Mouse (Mus musculus): ENCODE measurements around the gene Hoxd12.

Gene Hoxd12

DNA sequence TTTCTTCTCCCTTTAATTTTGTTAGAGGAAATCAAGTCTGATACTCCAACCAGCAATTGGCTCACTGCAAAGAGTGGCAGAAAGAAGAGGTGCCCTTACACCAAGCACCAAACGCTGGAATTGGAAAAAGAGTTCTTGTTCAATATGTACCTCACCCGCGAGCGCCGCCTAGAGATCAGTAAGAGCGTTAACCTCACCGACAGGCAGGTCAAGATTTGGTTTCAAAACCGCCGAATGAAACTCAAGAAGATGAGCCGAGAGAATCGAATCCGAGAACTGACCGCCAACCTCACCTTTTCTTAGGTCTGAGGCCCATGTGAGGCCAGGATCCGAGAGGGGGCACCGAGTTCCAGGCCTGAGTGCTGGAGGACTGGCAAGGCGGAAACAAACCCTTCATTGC, 19.3 kb downstream of the Hoxd12 start:
- no peak for DNase-seq (ENCODE audit: low spot score in 2 of 2)

DNA sequence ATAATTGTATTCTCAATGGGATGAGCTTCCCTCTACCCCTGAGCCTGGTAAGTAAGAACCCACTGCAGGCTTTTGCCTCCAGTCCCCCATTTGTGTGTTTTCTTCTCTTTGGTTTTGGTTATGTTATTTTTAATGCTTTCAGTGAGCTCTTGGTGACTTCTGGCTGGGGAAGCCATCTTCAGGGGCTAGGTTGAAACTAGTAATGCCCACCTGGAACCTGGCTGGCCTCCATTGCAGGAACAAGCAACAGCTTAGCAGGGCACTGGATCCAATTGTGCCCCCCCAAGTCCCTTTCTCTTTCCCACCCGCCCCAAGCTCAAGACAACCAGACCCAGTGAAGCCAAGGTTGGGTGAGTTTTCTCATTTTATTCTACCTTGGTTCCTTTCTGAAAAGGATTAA, 20.6 kb downstream of the Hoxd12 start:
- DNase-seq (ENCODE audit: low spot score in 2 of 2): no peak

DNA sequence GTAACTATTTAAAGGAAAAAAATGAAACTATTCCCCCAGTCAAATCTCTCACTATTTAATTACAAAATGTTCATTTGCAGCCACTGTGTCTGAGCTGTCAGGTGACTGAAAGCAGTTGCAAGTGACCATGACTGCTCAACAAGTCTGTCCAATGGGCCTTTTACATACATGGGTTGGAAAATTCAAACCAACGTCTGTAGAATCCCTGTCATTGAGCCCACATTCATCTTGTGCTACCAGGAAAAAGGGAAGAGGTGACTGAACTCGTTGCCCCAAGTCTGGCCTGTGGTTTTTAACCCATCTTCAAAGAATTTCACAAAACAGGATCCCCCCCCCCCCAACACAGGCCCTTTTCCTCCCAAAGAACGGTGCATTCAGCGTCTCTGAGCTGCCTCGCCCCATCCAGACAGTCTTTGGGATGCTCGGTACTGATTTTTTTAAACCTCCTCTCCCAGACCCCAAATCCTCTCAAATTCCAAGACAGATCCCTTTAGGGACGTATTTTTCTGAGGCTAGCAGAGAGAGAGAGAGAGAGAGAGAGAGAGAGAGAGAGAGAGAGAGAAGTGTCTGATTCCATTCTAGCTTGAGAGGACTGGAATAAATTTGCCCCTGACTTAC, 21.1 kb downstream of the Hoxd12 start:
- no peak for DNase-seq (ENCODE audit: low spot score in 2 of 2)

DNA sequence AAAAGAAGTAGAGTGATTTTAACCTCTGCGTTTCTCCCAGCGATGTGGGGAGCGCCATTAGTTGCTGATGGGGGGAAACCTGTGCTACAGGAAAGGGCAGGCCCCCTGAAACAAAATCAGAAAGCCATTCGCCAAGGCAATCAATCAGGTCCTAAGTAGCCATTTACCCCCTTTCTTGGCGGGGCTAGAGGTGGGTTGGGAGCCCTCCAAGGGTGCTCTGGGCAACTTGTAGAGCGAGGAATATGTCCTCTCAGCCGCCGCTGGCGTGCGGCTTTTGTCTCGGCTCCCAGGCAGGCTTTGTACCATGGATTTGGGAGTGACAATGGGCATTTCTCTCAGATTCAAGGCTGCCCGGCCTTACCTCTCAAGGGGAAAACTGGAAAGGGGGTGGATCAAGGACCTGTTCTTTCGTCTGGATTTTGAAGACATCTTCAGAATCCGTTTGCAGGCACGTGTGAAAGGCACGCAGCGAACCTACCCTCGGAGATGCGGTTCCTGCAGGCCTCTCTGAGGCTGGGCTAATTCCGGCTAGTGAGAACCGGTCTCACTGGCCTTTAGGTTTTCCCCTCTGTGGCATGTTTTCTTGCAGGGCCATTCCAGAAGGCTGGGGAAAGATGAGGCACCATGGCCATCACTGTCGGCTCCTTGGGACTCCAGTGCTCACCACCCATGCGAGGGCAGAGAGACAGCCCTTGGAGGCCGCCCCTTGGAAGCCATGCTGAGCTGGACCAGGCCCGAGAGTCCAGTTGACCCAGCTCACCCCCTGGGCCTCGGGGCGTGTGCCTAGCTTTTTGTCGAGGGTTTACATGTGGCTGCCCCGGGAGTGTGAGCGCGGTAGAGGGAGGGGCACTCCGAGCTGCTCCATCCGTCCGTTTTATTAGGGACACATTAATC, 21.9 kb downstream of the Hoxd12 start:
- peak in 1 of 2 experiments; percentile 18 for DNase-seq (ENCODE audit: low spot score in 2 of 2)

DNA sequence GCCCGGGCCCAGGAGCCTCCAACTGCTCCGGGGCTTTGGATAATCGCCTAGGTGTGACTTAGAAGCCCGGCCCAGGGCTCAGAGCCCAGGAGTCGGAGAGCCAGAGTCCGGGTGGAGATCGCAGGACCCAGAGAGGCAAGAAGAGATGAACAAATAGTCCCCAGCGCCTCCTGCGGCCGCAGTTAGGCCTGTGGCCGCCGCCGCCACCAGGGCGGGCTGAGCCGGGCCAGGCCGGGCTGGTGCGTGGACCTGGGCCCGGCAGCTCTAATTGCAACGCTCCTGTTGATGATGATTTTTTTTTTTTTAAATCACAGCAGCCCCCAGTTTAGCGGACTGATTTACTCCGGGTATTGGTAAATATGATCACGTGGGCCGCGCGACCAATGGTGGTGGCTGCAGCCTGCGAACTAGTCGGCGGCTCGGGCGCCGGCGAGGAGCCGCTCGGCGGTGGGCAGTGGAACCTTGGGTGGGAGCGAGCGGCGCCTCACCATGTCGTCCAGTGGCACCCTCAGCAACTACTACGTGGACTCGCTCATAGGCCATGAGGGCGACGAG, 22.8 kb downstream of the Hoxd12 start, which contains the start of gene Hoxd9:
Hoxd9 (plus strand) TSS at position 161 of the 555 bp plus-strand sequence.
- DNase-seq (ENCODE audit: low spot score in 2 of 2): peak in 1 of 2 experiments; percentile 74

DNA sequence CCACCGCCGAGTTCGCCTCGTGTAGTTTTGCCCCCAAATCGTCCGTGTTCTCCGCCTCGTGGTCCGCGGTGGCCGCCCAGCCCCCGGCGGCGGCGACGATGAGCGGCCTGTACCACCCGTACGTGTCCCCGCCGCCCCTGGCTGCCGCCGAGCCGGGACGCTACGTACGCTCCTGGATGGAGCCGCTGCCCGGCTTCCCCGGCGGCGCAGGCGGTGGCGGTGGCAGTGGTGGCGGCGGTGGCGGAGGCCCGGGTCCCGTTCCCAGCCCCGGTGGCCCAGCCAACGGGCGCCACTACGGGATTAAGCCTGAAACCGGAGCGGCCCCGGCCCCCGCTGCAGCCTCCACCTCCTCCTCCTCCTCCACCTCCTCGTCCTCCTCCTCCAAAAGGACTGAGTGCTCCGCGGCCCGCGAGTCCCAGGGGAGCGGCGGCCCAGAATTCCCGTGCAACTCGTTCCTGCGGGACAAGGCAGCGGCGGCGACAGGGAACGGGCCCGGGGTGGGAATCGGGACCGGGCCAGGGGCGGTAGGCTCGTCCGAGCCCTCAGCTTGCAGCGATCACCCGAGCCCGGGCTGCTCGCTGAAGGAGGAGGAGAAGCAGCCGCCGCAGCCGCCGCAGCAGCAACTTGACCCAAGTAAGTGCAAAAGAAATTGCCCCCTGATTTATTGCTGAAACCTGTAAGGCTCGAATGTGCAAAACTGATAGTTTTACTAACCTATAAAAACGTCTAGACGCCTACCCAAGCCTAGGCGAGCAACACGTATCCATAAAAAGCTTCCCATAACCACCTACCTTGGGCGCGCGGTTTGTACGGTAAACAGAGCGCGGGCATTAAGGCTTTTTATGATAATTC, 23.6 kb downstream of the Hoxd12 start:
- DNase-seq (ENCODE audit: low spot score in 2 of 2): peak in 1 of 2 experiments; percentile 42

DNA sequence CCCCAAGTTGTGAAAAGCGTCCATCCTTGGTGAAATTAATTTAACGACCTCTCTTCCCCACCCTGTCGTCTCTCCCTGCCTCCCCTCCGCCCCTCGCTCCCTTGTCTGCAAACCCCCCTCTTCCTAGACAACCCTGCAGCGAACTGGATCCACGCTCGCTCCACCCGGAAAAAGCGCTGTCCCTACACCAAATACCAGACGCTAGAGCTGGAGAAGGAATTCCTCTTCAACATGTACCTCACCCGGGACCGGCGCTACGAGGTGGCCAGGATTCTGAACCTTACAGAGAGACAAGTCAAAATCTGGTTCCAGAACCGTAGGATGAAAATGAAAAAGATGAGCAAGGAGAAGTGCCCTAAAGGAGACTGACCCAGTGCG, 24.2 kb downstream of the Hoxd12 start:
- no peak for DNase-seq (ENCODE audit: low spot score in 2 of 2)

DNA sequence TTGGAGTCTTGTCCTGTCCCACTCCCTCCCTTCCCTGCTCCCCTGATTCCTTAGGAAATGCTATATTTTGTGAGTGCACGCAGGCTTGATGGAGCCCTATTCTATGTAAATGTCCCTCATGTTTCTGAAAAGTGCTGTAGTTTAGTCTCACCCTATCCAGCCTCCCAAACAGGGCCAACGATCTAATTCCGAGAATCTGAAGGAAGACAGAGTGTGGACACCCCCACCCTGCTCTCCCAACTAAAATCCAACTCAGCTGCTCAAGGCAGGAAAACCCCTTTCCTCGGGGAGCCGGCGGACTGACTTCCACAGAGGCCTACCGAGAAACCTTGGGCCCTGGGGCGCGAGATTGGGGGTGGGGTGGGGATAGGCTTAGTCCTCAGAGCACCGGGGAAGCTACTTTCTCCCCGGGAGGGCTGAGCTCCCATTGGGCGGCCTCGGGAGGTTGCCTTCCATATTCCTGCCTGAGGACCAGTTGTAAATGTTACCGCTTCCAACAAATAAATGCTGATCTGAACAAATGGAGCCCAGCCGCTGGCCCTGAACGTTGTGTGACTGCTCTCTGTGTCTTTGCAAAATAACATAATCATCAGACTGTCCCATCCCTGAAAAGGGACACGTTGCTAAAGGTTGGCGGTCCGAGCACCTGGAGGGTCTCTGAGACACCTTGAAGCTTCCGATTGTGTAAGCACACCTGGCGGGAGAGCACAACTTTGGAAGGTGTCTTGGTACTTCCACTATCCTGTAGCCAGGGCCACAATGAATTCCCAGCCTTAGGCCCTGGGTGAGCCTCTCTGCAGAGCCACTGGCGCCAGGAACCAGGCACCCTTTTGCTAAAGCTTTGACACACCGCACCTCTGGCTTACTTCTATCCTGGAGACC, 25.1 kb downstream of the Hoxd12 start:
- DNase-seq (ENCODE audit: low spot score in 2 of 2): peak in 1 of 2 experiments; percentile 27

DNA sequence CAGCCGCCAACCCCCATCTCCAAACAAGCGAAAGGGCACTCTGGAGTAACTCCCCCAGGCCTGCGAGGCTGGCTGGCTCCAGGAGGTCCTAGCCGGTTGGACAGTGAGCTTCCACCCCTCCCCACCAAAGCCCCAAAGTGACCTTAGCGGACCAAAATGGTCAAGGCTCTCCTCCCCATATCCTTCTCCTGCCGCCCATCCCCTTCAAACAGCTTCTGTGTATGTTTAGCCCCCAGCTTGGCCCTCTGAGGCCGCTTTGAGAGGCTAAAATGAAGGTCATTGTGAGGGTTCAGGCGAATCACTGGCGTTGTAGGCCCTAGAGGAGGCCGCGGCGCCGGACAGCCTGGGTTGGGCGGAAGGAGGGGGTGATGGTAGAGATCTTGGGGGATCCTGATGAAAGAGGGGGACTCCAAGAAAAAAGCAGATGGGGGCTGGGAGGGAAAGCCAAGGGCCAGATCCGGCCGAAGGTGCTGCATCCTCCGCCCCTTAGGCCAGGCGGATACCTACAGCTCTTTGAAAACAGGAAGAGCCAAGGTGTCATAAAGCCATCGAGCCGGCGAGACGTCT, 25.8 kb downstream of the Hoxd12 start:
- peak in 1 of 2 experiments; percentile 27 for DNase-seq (ENCODE audit: low spot score in 2 of 2)

DNA sequence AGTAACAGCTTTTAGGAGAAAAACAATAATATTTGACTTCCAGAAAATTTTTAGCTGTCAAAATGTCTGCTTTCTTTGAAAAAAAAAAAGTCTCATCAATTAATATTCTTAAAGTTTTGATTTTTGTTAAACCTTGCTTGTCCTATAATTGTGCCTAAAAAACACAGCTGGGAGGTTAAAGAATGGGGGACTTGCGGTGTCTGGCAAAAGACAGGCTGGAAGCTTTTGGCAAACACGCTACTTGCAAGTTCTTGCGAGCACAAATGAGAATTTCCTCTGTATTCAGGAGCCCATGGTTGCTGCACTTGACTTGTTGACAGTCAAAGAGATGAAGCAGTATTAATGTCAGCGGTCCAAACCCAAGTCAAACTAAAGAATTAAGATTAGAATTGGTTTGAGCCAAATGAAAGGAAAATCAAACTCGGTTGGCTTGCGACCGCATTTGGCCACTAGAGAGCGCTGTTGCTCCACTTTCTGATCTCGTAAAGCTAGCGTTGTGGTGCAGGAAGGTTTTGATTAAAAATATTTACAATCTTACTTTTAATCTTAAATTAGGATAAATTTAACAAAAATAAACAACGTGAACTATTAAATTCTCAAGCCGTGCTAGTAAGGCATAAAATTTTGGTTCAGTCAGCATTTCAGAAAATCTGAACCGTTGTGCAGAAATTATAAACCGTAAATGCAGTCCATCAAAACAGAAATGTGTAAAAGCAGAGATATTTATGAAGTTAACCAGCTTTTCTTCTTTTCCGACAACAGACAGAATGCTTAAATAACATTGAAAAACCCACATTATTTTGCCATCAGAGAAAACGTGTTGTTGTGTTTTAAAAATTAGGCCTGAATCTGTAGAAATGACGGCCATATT, 27.4 kb downstream of the Hoxd12 start:
- DNase-seq (ENCODE audit: low spot score in 2 of 2): peak in 1 of 2 experiments; percentile 85

DNA sequence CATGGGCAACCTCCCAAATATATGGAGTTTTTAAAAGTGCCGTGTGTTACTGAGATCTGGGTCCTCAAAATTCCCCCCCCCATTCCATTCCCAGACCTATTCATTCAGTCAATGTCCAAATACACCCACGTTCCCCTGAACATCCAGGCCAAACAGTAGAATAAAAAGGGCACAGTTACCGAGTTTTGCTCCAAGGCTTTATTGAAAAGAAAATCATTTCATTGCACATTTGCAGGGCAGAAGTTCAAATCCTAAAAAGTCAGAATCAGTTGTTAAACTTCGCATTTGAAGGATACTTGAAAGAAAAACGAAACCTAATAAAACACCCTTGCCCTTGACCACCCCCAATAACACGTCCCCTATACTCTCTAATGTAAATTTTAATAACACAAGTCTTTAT, 28.0 kb downstream of the Hoxd12 start:
- no peak for DNase-seq (ENCODE audit: low spot score in 2 of 2)

DNA sequence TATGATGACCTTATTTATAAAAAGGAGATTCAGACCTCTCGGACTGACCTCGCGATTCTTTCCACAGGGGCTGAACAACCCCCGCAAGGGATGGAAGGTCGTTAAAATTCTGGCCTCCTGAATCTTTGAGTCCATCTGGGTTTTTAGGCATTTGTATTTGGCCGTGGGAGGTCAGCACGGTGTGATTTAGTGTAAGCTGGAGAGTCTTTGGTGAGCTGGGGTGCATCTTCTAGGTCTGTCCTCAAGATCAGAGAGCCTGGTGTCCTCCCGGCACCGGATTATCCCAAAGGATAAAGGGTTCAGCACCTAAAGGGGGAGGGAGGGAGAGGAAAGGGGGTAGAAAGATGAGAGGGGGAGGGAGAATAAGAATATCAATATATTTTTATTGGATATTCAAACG, 28.5 kb downstream of the Hoxd12 start:
- DNase-seq (ENCODE audit: low spot score in 2 of 2): no peak

DNA sequence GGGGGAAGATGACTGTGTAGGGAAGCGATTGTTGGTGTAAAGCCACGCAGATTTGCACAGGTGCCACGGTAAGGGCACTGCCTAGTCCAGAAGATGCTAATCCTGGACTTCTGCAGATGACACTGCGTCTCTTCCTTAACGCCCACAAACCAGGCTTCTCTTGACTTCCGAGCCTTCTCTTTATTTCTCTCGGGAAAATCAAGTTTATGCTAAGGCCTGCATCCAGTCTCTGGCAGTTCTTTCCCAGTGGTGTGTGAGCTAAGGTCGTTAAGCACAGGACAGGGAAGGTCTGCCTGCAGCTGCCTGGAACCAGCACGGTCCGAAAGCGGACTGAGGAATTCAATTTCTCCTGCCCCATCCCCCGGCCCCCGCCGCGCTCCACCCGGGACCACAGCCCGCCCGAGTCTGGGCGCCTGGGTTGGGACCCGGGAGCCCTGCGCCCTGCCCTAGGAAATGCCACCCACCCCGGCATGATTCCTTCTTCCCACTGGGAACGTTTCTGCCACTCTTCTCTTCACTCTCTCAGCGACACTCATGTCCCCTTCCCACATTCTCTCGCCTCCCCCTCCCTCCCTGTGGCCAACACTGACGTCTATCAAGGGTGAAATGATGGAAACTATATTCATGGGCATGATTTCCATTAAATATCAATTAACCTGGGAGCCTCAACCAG, 29.0 kb downstream of the Hoxd12 start:
- no peak for DNase-seq (ENCODE audit: low spot score in 2 of 2)

DNA sequence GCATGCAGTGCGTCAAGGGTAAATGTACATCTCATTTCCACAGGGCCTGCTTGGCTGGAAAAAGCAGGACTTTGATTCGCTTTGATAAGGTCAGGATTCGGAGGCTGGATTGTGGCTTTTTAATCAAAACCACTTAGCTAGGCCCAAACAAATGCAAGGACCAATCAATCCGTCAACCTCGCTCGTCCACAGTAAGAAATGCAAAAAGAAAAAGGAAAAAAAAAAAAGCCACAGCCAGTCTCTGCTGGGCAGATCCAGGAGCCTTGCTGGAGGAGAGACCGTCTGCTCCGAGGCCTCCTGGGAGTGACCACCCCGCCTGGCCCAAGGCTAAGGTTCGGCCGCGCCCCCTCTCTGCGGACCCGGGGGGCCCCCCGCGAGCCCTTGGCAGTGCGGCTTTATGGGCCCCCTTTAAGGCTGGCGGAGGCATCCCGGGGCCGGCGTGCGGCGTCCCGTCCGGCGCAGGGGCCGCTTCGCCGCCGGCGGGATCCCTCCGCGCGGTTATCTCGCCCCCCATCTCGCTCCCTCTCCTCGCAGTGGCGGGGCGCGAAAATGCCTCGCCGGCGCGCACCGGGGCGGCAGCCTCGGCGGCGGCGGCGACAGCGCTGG, 29.7 kb downstream of the Hoxd12 start, which contains the start of gene Hoxd8:
Hoxd8 (plus strand) TSS at position 223 of the 606 bp plus-strand sequence.
- peak; percentile 86 to 87 for DNase-seq (ENCODE audit: low spot score in 2 of 2)

DNA sequence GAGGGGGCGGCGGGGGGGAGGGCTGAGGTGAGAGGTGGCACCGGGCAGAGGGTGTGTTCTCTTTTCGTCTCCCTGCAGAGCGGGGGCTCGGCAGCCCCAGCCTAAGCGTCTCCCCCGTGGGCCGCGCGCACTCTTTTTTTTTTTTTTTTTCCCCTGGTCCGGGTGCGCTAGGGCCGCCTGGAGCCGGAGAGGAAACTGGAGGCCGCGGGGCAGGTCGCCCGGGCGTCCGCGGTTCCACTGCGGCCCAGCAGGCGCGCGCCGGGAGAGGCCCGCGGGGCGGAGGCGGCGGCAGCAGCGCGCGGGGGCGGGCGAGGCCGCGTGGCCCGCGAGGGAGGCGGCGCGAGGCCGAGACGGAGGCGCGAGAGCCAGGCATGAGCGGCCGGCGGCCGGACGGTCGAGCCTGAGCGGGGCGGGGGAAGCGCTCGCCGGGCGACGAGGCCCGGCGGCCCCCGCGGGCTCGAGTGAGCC, 30.2 kb downstream of the Hoxd12 start:
- DNase-seq (ENCODE audit: low spot score in 2 of 2): no peak

DNA sequence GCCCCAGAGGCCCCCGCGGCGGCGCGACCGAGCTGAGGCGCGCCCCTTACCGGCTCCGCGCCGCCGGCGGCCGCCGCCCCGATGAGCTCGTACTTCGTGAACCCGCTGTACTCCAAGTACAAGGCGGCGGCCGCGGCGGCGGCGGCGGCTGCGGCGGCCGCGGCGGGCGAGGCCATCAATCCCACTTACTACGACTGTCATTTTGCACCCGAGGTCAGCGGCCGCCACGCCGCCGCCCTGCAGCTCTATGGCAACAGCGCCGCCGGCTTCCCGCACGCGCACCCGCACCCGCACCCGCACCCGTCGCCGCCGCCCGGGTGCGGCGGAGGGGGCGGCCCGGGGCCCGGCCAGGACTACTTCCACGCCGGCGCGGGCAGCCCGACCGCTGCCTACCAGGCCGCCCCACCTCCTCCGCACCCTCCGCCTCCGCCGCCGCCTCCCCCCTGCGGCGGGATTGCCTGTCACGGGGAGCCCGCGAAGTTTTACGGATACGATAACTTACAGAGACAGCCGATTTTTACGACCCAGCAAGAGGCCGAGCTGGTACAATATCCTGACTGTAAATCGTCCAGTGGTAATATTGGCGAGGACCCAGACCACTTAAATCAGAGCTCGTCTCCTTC, 30.8 kb downstream of the Hoxd12 start:
- DNase-seq (ENCODE audit: low spot score in 2 of 2): peak in 1 of 2 experiments; percentile 79

DNA sequence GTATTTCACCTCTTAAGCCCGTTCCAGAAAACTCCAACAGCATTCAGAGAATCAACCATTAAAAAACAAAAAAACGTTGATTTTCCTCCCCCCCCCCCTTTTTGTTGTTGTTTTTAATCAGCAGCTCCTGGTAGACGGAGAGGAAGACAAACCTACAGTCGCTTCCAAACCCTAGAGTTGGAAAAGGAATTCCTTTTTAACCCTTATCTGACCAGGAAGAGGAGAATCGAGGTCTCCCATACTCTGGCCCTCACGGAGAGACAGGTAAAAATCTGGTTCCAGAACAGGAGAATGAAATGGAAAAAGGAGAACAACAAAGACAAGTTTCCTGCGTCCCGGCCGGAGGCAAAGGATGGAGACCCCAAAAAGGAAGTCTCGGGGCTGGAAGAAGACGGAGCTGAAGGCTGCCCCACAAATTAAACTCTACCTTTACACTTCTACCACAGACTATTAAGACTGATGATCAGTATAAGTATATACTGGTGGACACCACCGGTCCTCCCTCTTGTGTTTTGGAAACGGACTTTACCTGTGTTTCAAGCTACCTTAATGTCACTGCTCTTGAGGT, 31.7 kb downstream of the Hoxd12 start:
- DNase-seq (ENCODE audit: low spot score in 2 of 2): no peak
